Mouse (Mus musculus): ENCODE results near the gene Morf4l1. TPM values are rescaled to one million over a fixed set of nuclear protein-coding genes. Genes with fewer than 3 reads are reported as not detected.

The Morf4l1 gene
- polyA plus RNA-seq (2012; rRNA removed): 91.7 and 128 TPM in 2 replicates
- 96.7 and 104 TPM in 2 replicates for polyA plus RNA-seq (2014; fragmentation: Nextera tagmentation; extraction: Ambion mirVana)

- no peaks in the 10 kb centered on the region; the same call in 1 of the 2 replicates for H3K36me3 ChIP-seq (replicated peaks; ENCODE audit: control insufficient read depth, insufficient read depth, low read depth)
- peak within 1 kb of the TSS; percentile 97 for H3K9ac ChIP-seq (replicated peaks)
- WGBS (ENCODE audit: insufficient replicate concordance): 1% methylated on average over 36 of the region's 40 CpGs
- peak within 1 kb of the TSS; percentile 75 to 88 for H3K4me3 ChIP-seq (ENCODE audit: insufficient read depth in 1 of 2, low read depth in 2 of 2, low read length in 2 of 2)
- ATAC-seq (ENCODE audit: insufficient read depth) (peak; percentile 91), DNase-seq (ENCODE audit: low read depth in 3 of 3, low spot score in 3 of 3) (peak; percentile 84 to 88 (median 85))
- no peaks in the 10 kb centered on the region for H3K27me3 ChIP-seq (ENCODE audit: control insufficient read depth, insufficient read depth, low read length)
- H3K27ac ChIP-seq: peak within 1 kb of the TSS; percentile 95
- H3K4me1 ChIP-seq (replicated peaks; ENCODE audit: control insufficient read depth in 2 of 2, insufficient read depth in 2 of 2, low read length in 1 of 2): peaks cover 13 to 22% of the 10 kb centered on the region in 2 experiments
- peak within 1 kb of the TSS; percentile 96 for H3K4me2 ChIP-seq (ENCODE audit: low read depth)
- no peak for TF ChIP-seq EP300 (IDR thresholded peaks at IDR 0.05; ENCODE audit: low read depth)
- TF ChIP-seq CTCF (IDR thresholded peaks at IDR 0.05; ENCODE audit: low read depth): 0 out of 2 replicates have a peak, but pooled peaks have one; percentile 3
- no peaks in the 10 kb centered on the region for H3K9me3 ChIP-seq (ENCODE audit: control insufficient read depth, low read length)
Measured at GRCm38 (mm10) chr9:90114567-90115307, at the start of gene Morf4l1. Gene Morf4l1 (minus strand): TSS chr9:90114774.

- no peak overlapping the region for H3K9ac ChIP-seq (replicated peaks)
Measured at GRCm38 (mm10) chr9:90163749-90164095, 49.1 kb upstream of the Morf4l1 start.

GRCm38 (mm10) chr9:90162926-90163748, 48.6 kb upstream of the Morf4l1 start, which contains the start of gene Adamts7:
Gene Adamts7 (plus strand): TSS chr9:90163069.
- WGBS (ENCODE audit: insufficient replicate concordance): under 1% methylated on average over 60 of the region's 60 CpGs
- H3K27ac ChIP-seq: no peak within 1 kb of the TSS
- H3K9me3 ChIP-seq (ENCODE audit: control insufficient read depth, low read length): no peaks in the 10 kb centered on the region
- peak within 1 kb of the TSS; percentile 70 for H3K4me2 ChIP-seq (ENCODE audit: low read depth)
- DNase-seq (ENCODE audit: low read depth in 3 of 3, low spot score in 3 of 3) (no peak), ATAC-seq (ENCODE audit: insufficient read depth) (peak; percentile 27; the same call in 1 of the 2 replicates)
- H3K9ac ChIP-seq (replicated peaks): no peak within 1 kb of the TSS
- H3K36me3 ChIP-seq (replicated peaks; ENCODE audit: control insufficient read depth, insufficient read depth, low read depth): no peaks in the 10 kb centered on the region
- H3K4me3 ChIP-seq (ENCODE audit: insufficient read depth in 1 of 2, low read depth in 2 of 2, low read length in 2 of 2): peak within 1 kb of the TSS; percentile 54 to 59
- TF ChIP-seq EP300 (IDR thresholded peaks at IDR 0.05; ENCODE audit: low read depth) (no peak), CTCF (IDR thresholded peaks at IDR 0.05; ENCODE audit: low read depth) (no peak)
- H3K27me3 ChIP-seq (ENCODE audit: control insufficient read depth, insufficient read depth, low read length): peaks cover 24% of the 10 kb centered on the region
- H3K4me1 ChIP-seq (replicated peaks; ENCODE audit: control insufficient read depth in 2 of 2, insufficient read depth in 2 of 2, low read length in 1 of 2): 0 out of 4 replicates have a peak, but pooled peaks cover 0 to 3% of the 10 kb centered on the region in 2 experiments

More at GRCm38 (mm10) chr9:90163749-90164095, 49.1 kb upstream of the Morf4l1 start:
- peak; percentile 9; the same call in 1 of the 2 replicates for ATAC-seq (ENCODE audit: insufficient read depth)
- Histone ChIP-seq H3K36me3 (replicated peaks; ENCODE audit: control insufficient read depth, insufficient read depth, low read depth) (no peaks in the 10 kb centered on the region), H3K4me1 (replicated peaks; ENCODE audit: control insufficient read depth in 2 of 2, insufficient read depth in 2 of 2, low read length in 1 of 2) (0 out of 4 replicates have a peak, but pooled peaks cover 0 to 3% of the 10 kb centered on the region in 2 experiments), H3K27me3 (ENCODE audit: control insufficient read depth, insufficient read depth, low read length) (peaks cover 24% of the 10 kb centered on the region), H3K9me3 (ENCODE audit: control insufficient read depth, low read length) (no peaks in the 10 kb centered on the region), H3K4me3 (ENCODE audit: insufficient read depth in 1 of 2, low read depth in 2 of 2, low read length in 2 of 2) (peak overlapping the region; percentile 54 to 59), H3K4me2 (ENCODE audit: low read depth) (peak overlapping the region; percentile 70), H3K27ac (no peak overlapping the region)
- TF ChIP-seq EP300 (IDR thresholded peaks at IDR 0.05; ENCODE audit: low read depth) (no peak), CTCF (IDR thresholded peaks at IDR 0.05; ENCODE audit: low read depth) (no peak)
- DNase-seq (ENCODE audit: low read depth in 3 of 3, low spot score in 3 of 3): no peak
- WGBS (ENCODE audit: insufficient replicate concordance): 2% methylated on average over 18 of the region's 18 CpGs

- H3K36me3 ChIP-seq (replicated peaks; ENCODE audit: control insufficient read depth, insufficient read depth, low read depth): no peaks in the 10 kb centered on the region
- 10% methylated on average over 27 of the region's 29 CpGs for WGBS (ENCODE audit: insufficient replicate concordance)
- H3K9me3 ChIP-seq (ENCODE audit: control insufficient read depth, low read length): no peaks in the 10 kb centered on the region
- no peak overlapping the region for H3K9ac ChIP-seq (replicated peaks)
- ATAC-seq (ENCODE audit: insufficient read depth) (peak; percentile 63), DNase-seq (ENCODE audit: low read depth in 3 of 3, low spot score in 3 of 3) (peak in 2 of 3 experiments; percentile 10 to 12)
- H3K4me2 ChIP-seq (ENCODE audit: low read depth): peak overlapping the region; percentile 70
- 0 out of 4 replicates have a peak, but pooled peaks cover 0 to 3% of the 10 kb centered on the region in 2 experiments for H3K4me1 ChIP-seq (replicated peaks; ENCODE audit: control insufficient read depth in 2 of 2, insufficient read depth in 2 of 2, low read length in 1 of 2)
- no peak for TF ChIP-seq EP300 (IDR thresholded peaks at IDR 0.05; ENCODE audit: low read depth)
- peak; percentile 48 for TF ChIP-seq CTCF (IDR thresholded peaks at IDR 0.05; ENCODE audit: low read depth)
- H3K27me3 ChIP-seq (ENCODE audit: control insufficient read depth, insufficient read depth, low read length): peaks cover 24% of the 10 kb centered on the region
- peak overlapping the region in 1 of 2 experiments; percentile 54; a peak in 2 of 4 replicates for H3K4me3 ChIP-seq (ENCODE audit: insufficient read depth in 1 of 2, low read depth in 2 of 2, low read length in 2 of 2)
- H3K27ac ChIP-seq: no peak overlapping the region
Measured at GRCm38 (mm10) chr9:90162243-90162925, 47.8 kb upstream of the Morf4l1 start.

All from liver, embryonic 14.5 days (tissue).